Mouse (Mus musculus): ENCODE results near the gene Dcxr.

DNA sequence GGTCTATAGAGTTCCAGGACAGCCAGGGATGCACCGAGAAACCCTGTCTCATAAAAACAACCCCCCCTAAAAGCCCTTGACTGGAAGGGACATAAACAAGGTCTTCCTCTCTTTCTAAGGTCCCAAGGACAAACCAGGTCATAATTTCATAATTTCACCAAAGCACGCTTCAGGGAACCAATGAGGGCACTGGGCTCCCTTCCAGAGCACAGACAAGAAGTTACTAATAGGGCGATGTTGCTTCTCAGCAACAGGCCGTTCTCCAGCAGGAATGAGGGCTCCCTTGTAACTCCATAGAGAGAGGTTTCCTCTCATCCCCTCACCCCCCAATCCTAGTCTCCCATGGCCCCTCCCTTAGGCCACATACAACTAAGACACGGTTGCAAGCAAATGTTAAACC is 13.9 kb upstream of the Dcxr start:
- TF ChIP-seq EP300 (IDR thresholded peaks at IDR 0.05; ENCODE audit: low read depth): no peak
- TF ChIP-seq CTCF (IDR thresholded peaks at IDR 0.05; ENCODE audit: low read depth): no peak
